Mouse (Mus musculus) embryonic fibroblast, embryonic 13.5 days (primary cell): ENCODE data around the gene Cpne2.

Experiments
- CTCF ChIP-seq: IDR thresholded peaks from 2 replicates; pipeline ENCODE4 v1.5.1; 2011; ENCODE audit warnings: mild to moderate bottlenecking, control low read depth, low read length, moderate library complexity, borderline replicate concordance; ENCODE audit not compliant: insufficient read depth
- POLR2A ChIP-seq: IDR thresholded peaks from 2 replicates; pipeline ENCODE4 v1.6.1; 2011; ENCODE audit warnings: low read depth, mild to moderate bottlenecking, control low read depth, low read length, moderate library complexity

GRCm38 (mm10) chr8:94551471-94552422 is 19.0 kb downstream of the Cpne2 start:
- TF ChIP-seq CTCF (no peak), POLR2A (no peak)
